Mouse (Mus musculus) skeletal muscle tissue, adult 2 months (tissue): ENCODE measurements at regions not wholly inside any gene's neighbourhood (a gene's known extent, or its start where the extent isn't known, plus 50 kb on each side); places are given as distances from the start of the nearest gene placed in this dataset.

Experiments used
- DNase-seq: peaks from one replicate; pipeline ENCODE4 v3.0.0-alpha.2; 2012; ENCODE audit warnings: low read depth, low spot score

GRCm38 (mm10) chr4:114665684-114666083 lies 155.8 kb upstream of the Gm12830 start:
- peak; percentile 28 for DNase-seq

GRCm38 (mm10) chr4:114666238-114666978 lies 155.1 kb upstream of the Gm12830 start:
- no peak for DNase-seq

DNA sequence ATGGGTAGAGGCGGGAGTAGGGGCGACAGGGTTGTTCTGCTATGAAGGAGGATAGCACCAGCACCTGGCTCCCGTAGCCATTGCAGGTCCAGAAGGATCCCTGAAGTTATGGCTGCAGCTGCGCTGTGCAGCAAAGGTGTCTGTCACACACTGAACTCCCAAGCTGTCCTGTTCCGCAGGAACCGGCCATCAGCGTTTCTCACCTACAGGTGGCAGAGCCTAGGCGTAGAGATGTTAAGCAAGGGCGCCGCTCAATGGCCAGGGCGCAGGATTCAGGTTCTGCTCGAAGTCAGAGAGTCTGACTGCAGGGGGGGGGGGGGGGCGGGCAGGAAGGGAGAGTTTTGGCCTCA lies 154.6 kb upstream of the Gm12830 start:
- no peak for DNase-seq

DNA sequence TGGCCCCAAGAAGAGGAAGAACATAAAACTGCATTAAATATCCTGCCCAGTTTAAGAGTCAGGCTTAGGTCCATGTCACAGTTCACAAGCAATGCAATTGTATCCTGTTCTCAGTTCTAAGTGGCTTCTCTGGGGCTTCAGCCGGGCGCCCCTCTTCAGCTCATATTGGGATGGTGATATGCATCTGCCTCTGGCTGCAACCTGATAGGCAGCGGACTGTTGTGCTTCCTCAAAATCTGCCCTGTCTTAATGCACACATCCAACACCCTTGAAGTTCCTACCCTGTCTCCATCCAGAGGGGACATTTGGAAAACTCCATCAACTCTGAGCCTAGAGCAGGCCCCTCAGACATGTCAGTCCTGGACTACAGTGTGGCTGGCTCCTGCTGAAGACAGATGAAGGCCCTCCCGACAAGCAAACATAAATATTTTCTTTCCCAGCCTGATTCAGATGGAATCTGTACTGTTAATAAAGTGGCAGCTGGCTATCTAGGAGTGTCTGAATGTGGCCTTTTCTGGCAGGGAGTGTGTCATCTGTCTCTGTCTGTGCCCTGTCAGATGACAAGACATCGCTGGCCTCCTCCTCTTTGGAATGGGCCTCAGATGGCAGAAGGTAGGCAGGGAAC lies 149.3 kb upstream of the Gm12830 start:
- DNase-seq: no peak

GRCm38 (mm10) chr4:114676908-114677898 lies 144.3 kb upstream of the Gm12830 start:
- no peak for DNase-seq

- DNase-seq: no peak
Observed at GRCm38 (mm10) chr4:114678053-114678941, 143.2 kb upstream of the Gm12830 start.

- no peak for DNase-seq
Observed at GRCm38 (mm10) chr4:114680360-114680759, 141.2 kb upstream of the Gm12830 start.

GRCm38 (mm10) chr4:114682955-114683354 lies 138.6 kb upstream of the Gm12830 start:
- no peak for DNase-seq

DNA sequence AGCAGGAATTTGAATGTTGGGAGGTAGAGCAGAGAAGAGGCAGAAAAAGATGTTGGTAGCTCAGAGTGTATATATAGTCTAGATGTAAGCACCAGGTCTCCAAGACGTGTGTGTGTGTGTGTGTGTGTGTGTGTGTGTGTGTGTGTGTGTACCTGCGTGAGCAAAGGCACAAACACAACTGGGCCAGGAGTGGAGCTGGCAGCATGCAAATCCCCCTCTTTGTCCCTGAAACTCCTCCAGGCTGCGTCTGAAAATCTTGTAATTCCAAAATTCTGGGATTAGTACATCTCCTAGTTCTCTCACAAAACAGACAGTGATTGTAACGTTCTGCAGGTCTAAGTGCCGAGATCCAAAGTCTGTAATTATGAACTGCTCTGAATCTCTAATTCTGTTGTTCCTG lies 137.8 kb upstream of the Gm12830 start:
- no peak for DNase-seq

GRCm38 (mm10) chr4:114684844-114685382 lies 136.6 kb upstream of the Gm12830 start:
- DNase-seq: no peak

DNA sequence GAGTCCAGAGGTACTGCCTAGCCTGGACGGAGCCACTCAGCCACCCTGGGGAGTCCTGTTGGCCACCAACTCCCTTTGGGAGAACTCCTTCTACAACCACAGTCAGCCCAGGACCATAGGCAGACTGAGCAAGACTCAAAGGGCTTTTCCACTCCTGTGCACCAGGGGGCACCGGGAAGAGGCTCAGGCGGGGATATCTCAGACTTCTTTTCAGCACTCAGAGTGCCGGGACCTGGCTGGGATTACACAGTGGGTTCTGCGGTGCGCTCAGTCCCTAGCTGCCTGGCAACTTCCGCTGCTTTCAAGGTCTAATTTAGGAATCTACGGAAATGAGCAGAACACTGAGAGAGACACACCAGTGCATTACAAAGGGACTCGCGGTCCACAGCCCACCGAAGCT lies 136.1 kb upstream of the Gm12830 start:
- DNase-seq: no peak

DNA sequence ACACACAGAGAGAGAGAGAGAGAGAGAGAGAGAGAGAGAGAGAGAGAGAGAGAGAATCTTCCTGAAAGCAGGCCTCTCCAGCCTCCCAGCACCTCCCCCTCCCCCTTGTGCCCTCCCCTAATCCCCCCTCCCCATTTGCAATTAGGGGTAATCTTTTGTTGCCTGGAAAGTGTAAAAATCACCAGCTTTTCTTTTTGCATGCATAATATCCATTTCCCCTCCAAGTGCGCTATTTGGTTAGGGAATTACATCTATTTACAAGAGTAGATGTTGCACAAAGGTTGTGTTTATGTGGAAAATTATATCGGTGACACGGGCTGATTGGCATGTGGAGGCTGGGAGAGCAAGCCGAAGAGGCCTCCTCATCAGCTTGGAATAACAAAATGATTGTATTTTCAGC lies 135.4 kb upstream of the Gm12830 start:
- no peak for DNase-seq

DNA sequence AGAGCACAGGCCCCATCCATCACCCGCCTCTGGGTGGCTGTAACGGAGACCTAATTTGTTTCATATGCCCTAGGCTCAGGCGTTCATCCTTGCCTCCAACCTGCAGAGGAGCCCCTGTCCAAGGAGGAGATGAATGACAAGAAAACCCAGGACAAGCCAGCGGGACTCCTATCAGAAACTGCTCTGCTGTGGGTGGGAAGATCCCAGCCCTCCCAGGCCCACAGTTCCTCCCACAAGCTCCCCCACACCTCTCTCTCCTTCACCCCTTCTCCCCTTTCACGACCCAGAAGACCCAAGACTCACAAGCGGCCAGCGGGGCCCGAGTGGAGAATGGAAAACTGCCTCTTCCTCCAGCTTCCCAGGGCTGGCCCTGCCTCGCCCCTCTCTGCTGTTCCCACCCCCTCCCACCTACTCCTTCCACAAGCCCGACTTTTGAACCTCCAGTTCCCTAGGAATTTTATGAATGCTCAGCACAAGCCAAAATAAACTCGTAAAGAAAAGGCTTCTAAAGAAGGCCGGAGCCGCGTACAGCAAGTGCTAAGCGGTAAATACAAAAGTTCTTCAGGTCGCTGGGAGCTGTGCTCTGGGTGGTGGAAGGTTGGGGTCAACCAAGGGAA lies 133.1 kb upstream of the Gm12830 start:
- DNase-seq: no peak

- DNase-seq: no peak
Observed at GRCm38 (mm10) chr4:114688973-114689371, 132.6 kb upstream of the Gm12830 start.

- no peak for DNase-seq
Observed at GRCm38 (mm10) chr4:114705586-114705985, 115.9 kb upstream of the Gm12830 start.

DNA sequence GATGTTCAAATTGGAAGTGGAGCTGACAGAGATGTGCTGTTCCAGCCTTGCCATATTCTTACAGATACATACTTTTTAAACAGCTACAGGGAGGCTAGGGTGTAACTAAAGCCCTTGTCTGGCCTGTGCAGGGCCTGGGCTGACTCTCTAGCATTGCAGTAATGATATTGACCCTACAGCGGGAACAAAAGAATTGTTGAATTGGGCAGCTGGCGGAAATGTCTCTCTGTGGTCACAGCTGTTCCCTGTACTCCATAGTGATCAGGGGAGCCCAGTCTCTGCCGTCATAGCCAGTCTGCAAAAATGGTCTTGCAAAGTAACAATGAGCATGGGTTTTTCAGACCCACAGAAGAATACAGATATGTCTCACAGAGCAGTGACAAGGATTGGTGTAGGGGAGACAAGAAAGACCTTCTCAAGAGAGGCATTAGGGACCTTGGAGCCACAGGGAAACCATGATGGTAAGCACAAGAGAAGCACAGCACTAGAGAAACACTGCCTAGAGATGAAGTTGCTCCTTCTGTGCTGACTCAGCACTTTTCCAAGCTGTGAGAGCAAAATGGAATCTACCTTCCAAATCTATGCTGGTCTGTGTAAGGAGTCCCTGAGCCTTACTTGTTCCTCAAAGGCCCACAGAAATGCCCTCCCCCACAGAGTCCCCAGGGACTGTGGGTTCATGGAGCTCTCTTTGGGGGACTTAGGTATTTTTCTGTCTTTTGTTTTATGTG lies 111.2 kb upstream of the Gm12830 start:
- no peak for DNase-seq

GRCm38 (mm10) chr4:114711082-114711481 lies 110.4 kb upstream of the Gm12830 start:
- DNase-seq: no peak

GRCm38 (mm10) chr4:114712005-114712665 lies 109.4 kb upstream of the Gm12830 start:
- DNase-seq: no peak

- no peak for DNase-seq
Observed at GRCm38 (mm10) chr4:114712921-114713527, 108.5 kb upstream of the Gm12830 start.
